Mouse (Mus musculus) spleen, adult 2 months (tissue): Measurements from ENCODE around the gene Cpm.

Experiments
- CTCF ChIP-seq: fragments of 200-500 bp; IDR thresholded peaks from 2 replicates; pipeline ENCODE4 v1.5.1; 2011; ENCODE audit warnings: mild to moderate bottlenecking, inconsistent platforms; ENCODE audit not compliant: insufficient read depth, insufficient read length, insufficient replicate concordance; ENCODE audit errors: extremely low read depth
- POLR2A ChIP-seq: fragments of 200-500 bp; IDR thresholded peaks from 2 replicates; pipeline ENCODE4 v1.6.1; 2011; ENCODE audit warnings: low read depth, low read length, inconsistent platforms

DNA sequence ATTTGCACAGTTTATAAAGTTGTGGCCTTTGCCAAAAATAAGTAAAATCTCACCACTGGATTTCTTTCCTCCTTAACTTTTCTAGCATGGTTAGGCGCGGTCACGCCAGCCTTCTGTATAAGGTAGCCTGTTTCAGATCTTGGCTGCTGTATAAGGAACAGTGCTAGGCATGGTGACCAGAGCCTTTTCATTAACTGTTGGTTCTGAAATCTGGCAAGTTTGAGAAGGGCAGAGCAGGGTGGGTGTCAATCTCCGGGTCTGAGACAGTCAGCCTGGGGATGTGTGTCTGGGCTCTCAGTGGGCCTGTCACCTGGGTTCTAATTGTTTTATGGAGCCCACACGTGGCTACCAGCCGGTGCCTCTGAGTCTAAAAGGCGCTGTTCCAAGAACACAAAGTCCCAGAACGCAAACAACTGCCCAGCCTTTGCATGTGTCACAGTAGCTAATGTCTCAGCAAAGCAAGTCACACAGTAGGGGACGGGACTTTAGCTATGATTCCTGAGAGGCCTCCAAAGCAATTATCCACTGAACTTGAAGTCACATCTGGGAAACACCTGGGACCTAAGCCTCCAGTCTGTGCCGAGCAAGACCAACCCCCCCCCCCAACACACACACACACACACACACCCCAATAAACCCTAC is 40.3 kb downstream of the Cpm start:
- no peak for TF ChIP-seq CTCF
- TF ChIP-seq POLR2A = no peak
